Mouse (Mus musculus): Measurements from ENCODE around the gene Ap3d1. TPM values are rescaled to one million over a fixed set of nuclear protein-coding genes. Genes with fewer than 3 reads are reported as not detected.

The Ap3d1 gene
- polyA plus RNA-seq, 1 experiment, result 68.0 TPM

DNA sequence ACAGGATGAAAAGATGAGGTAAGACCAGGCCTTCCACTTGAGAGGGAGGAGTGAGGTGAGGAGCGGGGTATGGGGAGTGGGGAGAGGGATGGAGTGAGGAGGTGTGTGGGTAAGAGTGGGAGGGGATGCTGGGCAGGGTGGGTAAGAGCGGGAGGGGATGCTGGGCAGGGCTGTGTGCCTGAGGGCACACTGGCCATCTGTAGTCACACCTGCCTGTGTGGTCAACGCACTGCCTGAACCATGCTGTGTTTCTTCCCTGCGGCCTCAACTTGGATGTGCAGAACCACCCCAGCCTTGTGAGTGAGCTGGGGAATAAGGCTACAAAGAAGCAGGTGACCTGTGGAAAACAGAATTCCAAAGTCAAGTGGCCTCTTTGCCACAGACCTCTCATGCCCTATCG, 37.6 kb downstream of the Ap3d1 start:
- Histone ChIP-seq H3K4me3 (no peak overlapping the region), H3K27me3 (ENCODE audit: control insufficient read depth, insufficient read depth, insufficient read length) (no peaks in the 10 kb centered on the region), H3K4me2 (ENCODE audit: low read depth) (no peak overlapping the region), H3ac (ENCODE audit: control insufficient read depth, insufficient read length) (no peak overlapping the region), H3K79me2 (ENCODE audit: control insufficient read depth, insufficient read depth) (peaks cover 19% of the 10 kb centered on the region), H3K36me3 (ENCODE audit: control insufficient read depth, insufficient read depth) (peaks cover 11% of the 10 kb centered on the region)
- TF ChIP-seq USF1 (IDR thresholded peaks at IDR 0.05; ENCODE audit: low read depth), result no peak
- TF ChIP-seq POLR2AphosphoS2 (IDR thresholded peaks at IDR 0.05; ENCODE audit: insufficient read length, low read depth), result peak; percentile 89

DNA sequence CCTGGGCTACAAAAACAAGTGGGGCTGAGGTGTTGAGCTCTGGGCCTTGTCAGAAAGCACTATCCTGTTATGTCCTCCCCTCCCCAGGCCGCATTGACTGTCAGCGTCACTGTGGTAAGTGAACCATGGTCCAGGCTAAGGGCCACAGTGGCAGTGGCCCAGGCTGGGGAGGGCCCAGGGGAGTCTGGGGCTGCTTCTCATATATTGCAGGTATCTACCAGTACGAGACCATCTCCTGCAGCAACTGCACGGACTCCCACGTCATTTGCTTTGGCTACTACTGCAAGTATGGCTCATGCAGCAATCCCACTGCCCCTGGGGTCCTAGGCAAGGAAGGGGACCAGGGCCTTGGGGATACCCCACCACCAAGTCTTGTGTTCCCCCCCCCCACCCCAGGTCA, 38.4 kb downstream of the Ap3d1 start:
- no peaks in the 10 kb centered on the region for H3K27me3 ChIP-seq (ENCODE audit: control insufficient read depth, insufficient read depth, insufficient read length)
- TF ChIP-seq POLR2A (IDR thresholded peaks at IDR 0.05; ENCODE audit: insufficient read length, low read depth), result no peak
- TF ChIP-seq MAX (IDR thresholded peaks at IDR 0.05; ENCODE audit: low read depth), result no peak
- TF ChIP-seq REST (IDR thresholded peaks at IDR 0.05; ENCODE audit: insufficient read depth, insufficient read length), result no peak
- TF ChIP-seq CEBPB (IDR thresholded peaks at IDR 0.05; ENCODE audit: insufficient read depth, poor library complexity, severe bottlenecking), result no peak
- no peak for TF ChIP-seq USF1 (IDR thresholded peaks at IDR 0.05; ENCODE audit: low read depth)
- TF ChIP-seq E2F4 (IDR thresholded peaks at IDR 0.05; ENCODE audit: insufficient read depth), result no peak
- TF ChIP-seq TCF3 (IDR thresholded peaks at IDR 0.05; ENCODE audit: insufficient read length, low read depth), result no peak
- TF ChIP-seq MYOG (IDR thresholded peaks at IDR 0.05; ENCODE audit: control insufficient read depth in 1 of 3, insufficient read depth in 1 of 3, insufficient read length in 2 of 3, low read depth in 2 of 3), result no peak
- no peak for TF ChIP-seq SRF (IDR thresholded peaks at IDR 0.05; ENCODE audit: control insufficient read depth, insufficient read length, low read depth)
- TF ChIP-seq POLR2AphosphoS2 (IDR thresholded peaks at IDR 0.05; ENCODE audit: insufficient read length, low read depth), result no peak
- TF ChIP-seq TCF12 (IDR thresholded peaks at IDR 0.05; ENCODE audit: insufficient read depth, poor library complexity, severe bottlenecking), result no peak
- no peak for TF ChIP-seq MYOD1 (IDR thresholded peaks at IDR 0.05; ENCODE audit: control insufficient read depth in 1 of 3, insufficient read length in 2 of 3, low read depth in 2 of 3)
- peak overlapping the region; percentile 89 for H3K4me2 ChIP-seq (ENCODE audit: low read depth)
- peak overlapping the region; percentile 60 for H3K4me3 ChIP-seq
- H3K36me3 ChIP-seq (ENCODE audit: control insufficient read depth, insufficient read depth), result peaks cover 8% of the 10 kb centered on the region
- H3ac ChIP-seq (ENCODE audit: control insufficient read depth, insufficient read length), result no peak overlapping the region
- H3K79me2 ChIP-seq (ENCODE audit: control insufficient read depth, insufficient read depth), result peaks cover 26% of the 10 kb centered on the region

DNA sequence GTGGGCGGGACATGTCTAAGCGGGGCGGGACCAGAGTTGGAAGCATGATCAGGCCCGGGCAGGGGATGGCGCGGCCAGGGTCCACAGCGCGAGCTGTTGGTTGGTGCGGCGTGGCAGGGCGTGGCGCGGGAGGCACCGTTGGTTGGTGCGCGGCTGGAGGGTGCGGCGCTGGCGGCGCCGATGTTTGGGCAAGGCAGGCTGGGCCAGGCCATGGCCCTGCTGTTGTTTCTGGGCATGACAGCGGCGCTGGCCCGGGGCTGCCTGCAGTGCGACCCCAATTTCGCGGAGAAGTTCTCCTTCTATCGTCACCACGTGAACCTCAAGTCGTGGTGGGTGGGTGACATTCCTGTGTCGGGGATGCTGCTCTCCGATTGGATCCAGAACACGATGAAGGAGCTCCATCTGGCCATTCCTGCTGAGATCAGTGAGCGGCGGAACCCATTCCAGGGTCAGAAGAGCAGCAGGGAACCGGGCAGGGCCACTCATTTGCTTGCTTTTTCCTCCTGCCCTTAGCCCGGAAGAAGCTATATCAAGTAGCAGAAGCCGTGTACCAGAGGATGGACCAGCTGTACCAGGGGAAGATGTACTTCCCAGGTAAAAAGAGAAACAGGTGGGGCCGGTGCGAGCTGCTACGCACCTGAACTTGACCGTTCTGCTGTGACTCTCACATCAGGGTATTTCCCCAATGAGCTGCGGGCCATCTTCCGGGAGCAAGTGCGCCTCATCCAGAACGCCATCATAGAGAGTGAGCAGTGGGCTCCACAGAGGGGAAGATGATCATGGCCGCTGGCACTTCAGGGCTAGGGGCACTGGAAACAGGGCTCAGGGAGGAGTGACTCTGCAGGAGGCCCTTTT, 39.3 kb downstream of the Ap3d1 start:
- peak overlapping the region; percentile 89 for H3K4me2 ChIP-seq (ENCODE audit: low read depth)
- H3K79me2 ChIP-seq (ENCODE audit: control insufficient read depth, insufficient read depth), result peaks cover 26% of the 10 kb centered on the region
- no peaks in the 10 kb centered on the region for H3K27me3 ChIP-seq (ENCODE audit: control insufficient read depth, insufficient read depth, insufficient read length)
- peak; percentile 65 for TF ChIP-seq POLR2A (IDR thresholded peaks at IDR 0.05; ENCODE audit: insufficient read length, low read depth)
- no peak for TF ChIP-seq REST (IDR thresholded peaks at IDR 0.05; ENCODE audit: insufficient read depth, insufficient read length)
- no peak for TF ChIP-seq CEBPB (IDR thresholded peaks at IDR 0.05; ENCODE audit: insufficient read depth, poor library complexity, severe bottlenecking)
- peak; percentile 60 for TF ChIP-seq POLR2AphosphoS2 (IDR thresholded peaks at IDR 0.05; ENCODE audit: insufficient read length, low read depth)
- TF ChIP-seq SRF (IDR thresholded peaks at IDR 0.05; ENCODE audit: control insufficient read depth, insufficient read length, low read depth), result peak; percentile 83
- TF ChIP-seq MYOG (IDR thresholded peaks at IDR 0.05; ENCODE audit: control insufficient read depth in 1 of 3, insufficient read depth in 1 of 3, insufficient read length in 2 of 3, low read depth in 2 of 3), result peak in 1 of 3 experiments; percentile 28
- TF ChIP-seq MAX (IDR thresholded peaks at IDR 0.05; ENCODE audit: low read depth), result no peak
- no peak for TF ChIP-seq TCF3 (IDR thresholded peaks at IDR 0.05; ENCODE audit: insufficient read length, low read depth)
- TF ChIP-seq USF1 (IDR thresholded peaks at IDR 0.05; ENCODE audit: low read depth), result no peak
- peak; percentile 37 for TF ChIP-seq E2F4 (IDR thresholded peaks at IDR 0.05; ENCODE audit: insufficient read depth)
- TF ChIP-seq MYOD1 (IDR thresholded peaks at IDR 0.05; ENCODE audit: control insufficient read depth in 1 of 3, insufficient read length in 2 of 3, low read depth in 2 of 3), result peak in 2 of 3 experiments; percentile 2 to 14
- peak overlapping the region; percentile 5 for H3ac ChIP-seq (ENCODE audit: control insufficient read depth, insufficient read length)
- peak overlapping the region; percentile 60 for H3K4me3 ChIP-seq
- H3K36me3 ChIP-seq (ENCODE audit: control insufficient read depth, insufficient read depth), result peaks cover 4% of the 10 kb centered on the region

DNA sequence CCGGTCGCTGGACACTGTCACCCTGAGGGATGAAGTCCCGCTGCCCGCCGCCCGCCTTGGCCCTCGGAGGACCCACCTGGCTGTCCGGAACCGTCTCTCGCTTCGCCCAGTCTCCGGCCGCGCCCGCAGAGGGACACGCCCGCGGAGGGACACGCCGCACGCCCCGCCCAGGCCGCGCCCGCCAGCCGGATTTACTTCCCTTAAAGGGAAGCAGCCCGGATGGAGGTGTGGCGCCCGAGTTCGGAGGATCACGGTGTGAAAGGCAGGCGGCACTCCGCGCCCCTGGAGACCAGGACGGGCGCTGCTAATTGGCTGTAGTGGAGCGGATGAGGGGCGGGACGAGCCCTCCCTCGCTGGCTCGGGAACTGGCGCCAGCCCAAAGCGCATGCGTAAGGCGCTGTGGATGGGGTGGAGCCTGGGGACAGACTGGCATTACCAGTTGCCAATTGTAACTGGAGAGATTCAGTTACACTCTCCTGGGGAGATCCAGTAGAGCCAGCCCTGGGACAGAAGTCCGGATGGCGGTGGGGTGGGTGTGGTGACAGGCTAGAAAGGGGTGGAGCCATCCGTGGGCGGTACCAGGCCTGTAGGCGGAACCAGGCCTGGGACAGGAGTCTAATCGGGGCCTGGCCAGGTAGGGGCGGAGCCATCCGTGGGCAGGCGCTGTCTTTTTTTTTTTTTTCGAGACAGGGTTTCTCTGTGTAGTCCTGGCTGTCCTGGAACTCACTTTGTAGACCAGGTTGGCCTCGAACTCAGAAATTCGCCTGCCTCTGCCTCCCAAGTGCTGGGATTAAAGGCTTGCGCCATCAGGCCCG, 40.1 kb downstream of the Ap3d1 start, which contains the start of the genes Mob3a and Izumo4:
TSS of gene Mob3a (minus strand) at position 257 of the 815 bp plus-strand sequence.
TSS of gene Izumo4 (plus strand) at position 464 of the 815 bp plus-strand sequence.
- peaks cover 26% of the 10 kb centered on the region for H3K79me2 ChIP-seq (ENCODE audit: control insufficient read depth, insufficient read depth)
- peak within 1 kb of the TSS; percentile 5 for H3ac ChIP-seq (ENCODE audit: control insufficient read depth, insufficient read length)
- peak within 1 kb of the TSS; percentile 60 for H3K4me3 ChIP-seq
- H3K36me3 ChIP-seq (ENCODE audit: control insufficient read depth, insufficient read depth), result peaks cover 4% of the 10 kb centered on the region
- no peaks in the 10 kb centered on the region for H3K27me3 ChIP-seq (ENCODE audit: control insufficient read depth, insufficient read depth, insufficient read length)
- TF ChIP-seq USF1 (IDR thresholded peaks at IDR 0.05; ENCODE audit: low read depth) (no peak), TCF12 (IDR thresholded peaks at IDR 0.05; ENCODE audit: insufficient read depth, poor library complexity, severe bottlenecking) (no peak), MYOD1 (IDR thresholded peaks at IDR 0.05; ENCODE audit: control insufficient read depth in 1 of 3, insufficient read length in 2 of 3, low read depth in 2 of 3) (no peak), MAX (IDR thresholded peaks at IDR 0.05; ENCODE audit: low read depth) (no peak), TCF3 (IDR thresholded peaks at IDR 0.05; ENCODE audit: insufficient read length, low read depth) (no peak), REST (IDR thresholded peaks at IDR 0.05; ENCODE audit: insufficient read depth, insufficient read length) (no peak), SRF (IDR thresholded peaks at IDR 0.05; ENCODE audit: control insufficient read depth, insufficient read length, low read depth) (peak; percentile 100), MYOG (IDR thresholded peaks at IDR 0.05; ENCODE audit: control insufficient read depth in 1 of 3, insufficient read depth in 1 of 3, insufficient read length in 2 of 3, low read depth in 2 of 3) (peak in 1 of 3 experiments; percentile 2), POLR2AphosphoS2 (IDR thresholded peaks at IDR 0.05; ENCODE audit: insufficient read length, low read depth) (peak; percentile 89), POLR2A (IDR thresholded peaks at IDR 0.05; ENCODE audit: insufficient read length, low read depth) (peak; percentile 87), E2F4 (IDR thresholded peaks at IDR 0.05; ENCODE audit: insufficient read depth) (no peak), CEBPB (IDR thresholded peaks at IDR 0.05; ENCODE audit: insufficient read depth, poor library complexity, severe bottlenecking) (no peak)
- H3K4me2 ChIP-seq (ENCODE audit: low read depth), result peak within 1 kb of the TSS; percentile 89

Data from myocyte (in vitro differentiated cells).